Mouse (Mus musculus) midbrain, embryonic 11.5 days (tissue): ENCODE data around the gene Rgl1. TPM values are rescaled to one million over a fixed set of nuclear protein-coding genes. Genes with fewer than 3 reads are reported as not detected.

Experiments used
- polyA plus RNA-seq: library from polyadenylated mRNA; unstranded; fragments of >200 nt; fragmentation: Nextera tagmentation; extraction: Ambion mirVana; gene quantifications from 2 replicates; pipeline ENCODE4 v1.2.1, GENCODE M21; 2014

Gene Rgl1
- polyA plus RNA-seq, 1 experiment from 2014 or later, result 23.2 TPM

Other genes with a start within 250 kb of the Rgl1 start
- gene Apobec4, start 15.8 kb downstream of the Rgl1 start, polyA plus RNA-seq, result not detected in 2 replicates
- 284 and 314 TPM in 2 replicates for gene Arpc5, start 191 bp upstream of the Rgl1 start, polyA plus RNA-seq
- 2.6 and 3.3 TPM in 2 replicates for gene Ncf2, start 33.8 kb upstream of the Rgl1 start, polyA plus RNA-seq
- 42.9 and 45.2 TPM in 2 replicates for gene Smg7, start 136.3 kb upstream of the Rgl1 start, polyA plus RNA-seq
- gene Nmnat2, start 188.6 kb upstream of the Rgl1 start, polyA plus RNA-seq, result 15.0 and 20.4 TPM in 2 replicates